Mouse (Mus musculus): Measurements from ENCODE around the gene Tmem177. TPM values are rescaled to one million over a fixed set of nuclear protein-coding genes. Genes with fewer than 3 reads are reported as not detected.

Gene Tmem177
- 9.5 and 11.2 TPM in 2 replicates for total RNA-seq (2012; rRNA removed)

DNA sequence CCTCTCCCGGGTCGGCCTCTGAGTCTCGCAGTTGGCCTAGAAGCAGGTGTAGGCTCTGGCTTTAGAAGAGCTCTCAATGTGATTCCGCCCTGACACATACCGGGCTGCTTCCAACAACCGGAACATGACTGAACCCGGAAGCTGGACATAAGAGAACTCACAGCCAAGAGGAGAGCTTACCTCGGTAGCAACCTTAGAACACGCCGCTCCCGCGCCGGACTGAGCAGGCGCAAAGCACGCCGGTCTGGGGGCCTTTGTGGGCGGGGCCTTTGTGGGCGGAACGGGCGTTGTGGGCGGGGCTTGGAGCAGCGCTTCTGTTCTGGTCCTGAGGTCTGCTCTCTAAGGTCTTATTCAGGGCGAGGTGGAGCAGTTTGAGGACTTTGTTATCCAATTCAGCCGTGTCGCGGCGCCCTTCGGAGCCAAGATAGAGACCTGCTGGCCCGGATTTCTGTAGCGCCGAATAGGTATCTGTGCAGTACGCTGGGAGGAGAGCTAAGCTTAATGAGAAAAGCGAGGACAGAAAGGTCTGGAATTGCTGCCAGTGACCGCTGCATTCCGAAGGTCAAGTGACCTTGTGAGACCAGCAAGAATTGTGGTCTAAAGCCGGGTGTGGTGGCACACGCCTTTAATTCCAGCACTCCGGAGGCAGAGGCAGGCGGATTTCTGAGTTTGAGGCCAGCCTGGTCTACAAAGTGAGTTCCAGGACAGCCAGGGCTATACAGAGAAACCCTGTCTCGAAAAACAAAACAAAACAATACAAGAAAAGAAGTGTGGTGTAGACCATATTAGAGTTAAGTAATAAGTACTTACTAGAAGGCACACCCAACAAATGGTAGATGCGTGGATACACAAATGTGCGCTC, at the start of gene Tmem177:
Gene Tmem177, minus strand, starts transcription at position 256 of the 862 bp plus-strand sequence.
- Histone ChIP-seq H3K4me1 (ENCODE audit: control insufficient read depth in 2 of 2, insufficient read depth in 2 of 2, low read length in 2 of 2, poor library complexity in 1 of 2) (peaks cover 5 to 6% of the 10 kb centered on the region in 2 experiments; a peak in 3 of 4 replicates), H3K36me3 (ENCODE audit: control insufficient read depth, insufficient read depth, low read length, poor library complexity, severe bottlenecking) (peaks cover 6% of the 10 kb centered on the region; the same call in 1 of the 2 replicates), H3K9ac (ENCODE audit: insufficient read depth, low read depth, low read length, poor library complexity, severe bottlenecking) (peak within 1 kb of the TSS; percentile 78), H3K9me3 (ENCODE audit: control insufficient read depth, insufficient read depth, low read depth, low read length) (no peaks in the 10 kb centered on the region), H3K27ac (ENCODE audit: insufficient read depth, low read depth, low read length, poor library complexity, severe bottlenecking) (peak within 1 kb of the TSS; percentile 48; the same call in 1 of the 2 replicates), H3K4me3 (ENCODE audit: insufficient read depth in 1 of 2, low read depth in 1 of 2, low read length in 2 of 2, poor library complexity in 1 of 2, severe bottlenecking in 1 of 2) (peak within 1 kb of the TSS; percentile 64 to 77)
- in situ Hi-C loops (cut with MboI; ENCODE audit: low sequenced_read_pairs in 2 of 2, unreplicated experiment in 2 of 2): no loop called here
- TF ChIP-seq MAFK (IDR thresholded peaks at IDR 0.05; ENCODE audit: insufficient read depth, low read depth, low read length) (no peak), ZC3H11A (IDR thresholded peaks at IDR 0.05; ENCODE audit: borderline replicate concordance, low read depth, low read length) (no peak), HCFC1 (IDR thresholded peaks at IDR 0.05; ENCODE audit: borderline replicate concordance, insufficient read depth, low read length) (no peak)
- DNase-seq (ENCODE audit: low read depth, low spot score): peak; percentile 92

GRCm38 (mm10) chr1:119959920-119960319, 46.9 kb upstream of the Tmem177 start:
- no peaks in the 10 kb centered on the region for H3K4me1 ChIP-seq (ENCODE audit: control insufficient read depth in 2 of 2, insufficient read depth in 2 of 2, low read length in 2 of 2, poor library complexity in 1 of 2)
- in situ Hi-C loops (cut with MboI; ENCODE audit: low sequenced_read_pairs in 2 of 2, unreplicated experiment in 2 of 2): no loop called here

DNA sequence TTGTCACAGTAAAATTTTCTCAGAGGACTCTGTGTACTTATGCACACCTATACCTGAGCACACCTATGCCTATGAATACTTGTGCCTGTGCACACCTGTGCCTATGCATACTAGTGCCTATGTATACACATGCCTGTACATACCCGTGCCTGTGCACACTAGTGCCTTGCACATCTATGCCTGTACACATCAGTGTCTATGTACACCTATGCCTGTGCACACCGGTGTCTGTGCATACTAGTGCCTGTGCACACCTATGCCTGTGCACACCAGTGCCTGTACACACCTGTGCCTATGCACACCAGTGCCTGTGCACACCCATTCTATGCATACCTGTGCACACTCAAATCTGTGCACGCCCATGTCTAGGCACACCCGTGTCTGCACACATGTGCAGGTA, 46.5 kb upstream of the Tmem177 start:
- no peak for TF ChIP-seq ZNF384 (IDR thresholded peaks at IDR 0.05; ENCODE audit: low read depth, low read length)
- no peak for TF ChIP-seq MAFK (IDR thresholded peaks at IDR 0.05; ENCODE audit: insufficient read depth, low read depth, low read length)
- no peak for TF ChIP-seq HCFC1 (IDR thresholded peaks at IDR 0.05; ENCODE audit: borderline replicate concordance, insufficient read depth, low read length)
- no peak for TF ChIP-seq CHD2 (IDR thresholded peaks at IDR 0.05; ENCODE audit: low read depth, low read length)
- no peak for TF ChIP-seq ZC3H11A (IDR thresholded peaks at IDR 0.05; ENCODE audit: borderline replicate concordance, low read depth, low read length)
- H3K4me3 ChIP-seq (ENCODE audit: insufficient read depth in 1 of 2, low read depth in 1 of 2, low read length in 2 of 2, poor library complexity in 1 of 2, severe bottlenecking in 1 of 2): no peak overlapping the region
- H3K36me3 ChIP-seq (ENCODE audit: control insufficient read depth, insufficient read depth, low read length, poor library complexity, severe bottlenecking): no peaks in the 10 kb centered on the region
- no peak for DNase-seq (ENCODE audit: low read depth, low spot score)
- H3K27ac ChIP-seq (ENCODE audit: insufficient read depth, low read depth, low read length, poor library complexity, severe bottlenecking): no peak overlapping the region
- in situ Hi-C loops (cut with MboI; ENCODE audit: low sequenced_read_pairs in 2 of 2, unreplicated experiment in 2 of 2): no loop called here
- no peak overlapping the region for H3K9ac ChIP-seq (ENCODE audit: insufficient read depth, low read depth, low read length, poor library complexity, severe bottlenecking)
- no peaks in the 10 kb centered on the region for H3K9me3 ChIP-seq (ENCODE audit: control insufficient read depth, insufficient read depth, low read depth, low read length)
- no peaks in the 10 kb centered on the region for H3K4me1 ChIP-seq (ENCODE audit: control insufficient read depth in 2 of 2, insufficient read depth in 2 of 2, low read length in 2 of 2, poor library complexity in 1 of 2)

More at GRCm38 (mm10) chr1:119959920-119960319, 46.9 kb upstream of the Tmem177 start:
- Histone ChIP-seq H3K9ac (ENCODE audit: insufficient read depth, low read depth, low read length, poor library complexity, severe bottlenecking) (no peak overlapping the region), H3K4me3 (ENCODE audit: insufficient read depth in 1 of 2, low read depth in 1 of 2, low read length in 2 of 2, poor library complexity in 1 of 2, severe bottlenecking in 1 of 2) (no peak overlapping the region), H3K27ac (ENCODE audit: insufficient read depth, low read depth, low read length, poor library complexity, severe bottlenecking) (no peak overlapping the region), H3K9me3 (ENCODE audit: control insufficient read depth, insufficient read depth, low read depth, low read length) (no peaks in the 10 kb centered on the region), H3K36me3 (ENCODE audit: control insufficient read depth, insufficient read depth, low read length, poor library complexity, severe bottlenecking) (no peaks in the 10 kb centered on the region)
- TF ChIP-seq HCFC1 (IDR thresholded peaks at IDR 0.05; ENCODE audit: borderline replicate concordance, insufficient read depth, low read length): no peak
- TF ChIP-seq CHD2 (IDR thresholded peaks at IDR 0.05; ENCODE audit: low read depth, low read length): no peak
- no peak for TF ChIP-seq MAFK (IDR thresholded peaks at IDR 0.05; ENCODE audit: insufficient read depth, low read depth, low read length)
- no peak for TF ChIP-seq ZC3H11A (IDR thresholded peaks at IDR 0.05; ENCODE audit: borderline replicate concordance, low read depth, low read length)
- TF ChIP-seq ZNF384 (IDR thresholded peaks at IDR 0.05; ENCODE audit: low read depth, low read length): no peak
- no peak for DNase-seq (ENCODE audit: low read depth, low spot score)

GRCm38 (mm10) chr1:119957716-119958222, 44.8 kb upstream of the Tmem177 start:
- H3K9me3 ChIP-seq (ENCODE audit: control insufficient read depth, insufficient read depth, low read depth, low read length): no peaks in the 10 kb centered on the region
- in situ Hi-C loops (cut with MboI; ENCODE audit: low sequenced_read_pairs in 2 of 2, unreplicated experiment in 2 of 2): no loop called here
- no peaks in the 10 kb centered on the region for H3K4me1 ChIP-seq (ENCODE audit: control insufficient read depth in 2 of 2, insufficient read depth in 2 of 2, low read length in 2 of 2, poor library complexity in 1 of 2)
- no peak for TF ChIP-seq ZC3H11A (IDR thresholded peaks at IDR 0.05; ENCODE audit: borderline replicate concordance, low read depth, low read length)
- TF ChIP-seq ZNF384 (IDR thresholded peaks at IDR 0.05; ENCODE audit: low read depth, low read length): no peak
- no peak for TF ChIP-seq CHD2 (IDR thresholded peaks at IDR 0.05; ENCODE audit: low read depth, low read length)
- no peak for TF ChIP-seq MAFK (IDR thresholded peaks at IDR 0.05; ENCODE audit: insufficient read depth, low read depth, low read length)
- TF ChIP-seq HCFC1 (IDR thresholded peaks at IDR 0.05; ENCODE audit: borderline replicate concordance, insufficient read depth, low read length): no peak
- no peak overlapping the region for H3K27ac ChIP-seq (ENCODE audit: insufficient read depth, low read depth, low read length, poor library complexity, severe bottlenecking)
- no peaks in the 10 kb centered on the region for H3K36me3 ChIP-seq (ENCODE audit: control insufficient read depth, insufficient read depth, low read length, poor library complexity, severe bottlenecking)
- no peak overlapping the region for H3K4me3 ChIP-seq (ENCODE audit: insufficient read depth in 1 of 2, low read depth in 1 of 2, low read length in 2 of 2, poor library complexity in 1 of 2, severe bottlenecking in 1 of 2)
- H3K9ac ChIP-seq (ENCODE audit: insufficient read depth, low read depth, low read length, poor library complexity, severe bottlenecking): no peak overlapping the region
- DNase-seq (ENCODE audit: low read depth, low spot score): no peak

Data from ES-E14 (cell line).